Mouse (Mus musculus): ENCODE measurements around the gene Mns1. TPM values are rescaled to one million over a fixed set of nuclear protein-coding genes. Genes with fewer than 3 reads are reported as not detected.
"Not testable (repeated sequence)": the region's sequence is repeated elsewhere in the genome, so short reads cannot be mapped to it uniquely, and the experiment has no call there.

Mns1 gene
- polyA plus RNA-seq, 1 experiment from 2014 or later = 81.1 TPM

DNA sequence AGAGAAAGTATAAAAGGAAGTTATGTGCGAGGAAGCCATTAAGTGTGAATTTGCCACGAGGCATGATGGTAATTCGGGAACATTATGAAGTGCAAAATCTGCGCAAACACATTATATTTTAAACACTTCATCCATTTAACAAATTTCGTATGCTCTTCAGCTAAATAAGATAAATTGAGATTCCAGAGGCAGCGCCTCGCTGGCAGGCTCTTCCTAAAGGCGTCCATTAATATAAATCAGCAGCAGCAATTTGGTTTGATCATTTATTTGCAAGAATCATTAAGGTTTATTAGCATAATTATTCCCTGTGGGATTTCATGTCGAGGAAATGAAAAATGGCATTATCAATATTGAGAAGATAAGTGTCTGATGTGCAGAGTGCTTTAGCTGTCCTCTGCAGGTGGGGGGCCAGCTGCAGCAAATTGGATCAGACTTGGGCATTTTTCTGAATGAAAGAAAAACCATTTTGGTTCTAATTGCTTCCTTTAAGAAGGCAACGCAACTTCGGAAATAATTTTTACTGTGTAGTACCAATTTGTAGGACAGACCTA lies 12.4 kb upstream of the Mns1 start:
- DNase-seq (ENCODE audit: low spot score) = no peak

DNA sequence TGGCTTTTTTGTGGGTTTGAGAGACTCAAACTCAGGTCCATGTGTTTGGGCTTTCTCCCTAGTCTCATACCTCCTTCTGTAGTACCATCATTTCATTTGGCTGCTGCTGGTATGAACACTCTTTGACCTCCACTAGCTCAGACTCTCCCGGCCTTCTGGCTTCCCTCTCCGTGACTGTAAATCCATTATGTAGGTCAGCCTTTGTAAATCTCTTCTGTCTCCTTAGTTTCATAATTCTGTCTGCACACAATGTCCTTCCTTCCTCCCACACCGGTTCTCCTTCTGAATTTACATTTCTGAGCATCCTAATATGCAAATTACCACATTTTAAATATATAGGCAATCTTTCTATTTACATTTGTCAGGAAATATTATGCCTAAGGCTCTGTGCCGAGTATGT lies 9.9 kb upstream of the Mns1 start:
- no peak for DNase-seq (ENCODE audit: low spot score)

DNA sequence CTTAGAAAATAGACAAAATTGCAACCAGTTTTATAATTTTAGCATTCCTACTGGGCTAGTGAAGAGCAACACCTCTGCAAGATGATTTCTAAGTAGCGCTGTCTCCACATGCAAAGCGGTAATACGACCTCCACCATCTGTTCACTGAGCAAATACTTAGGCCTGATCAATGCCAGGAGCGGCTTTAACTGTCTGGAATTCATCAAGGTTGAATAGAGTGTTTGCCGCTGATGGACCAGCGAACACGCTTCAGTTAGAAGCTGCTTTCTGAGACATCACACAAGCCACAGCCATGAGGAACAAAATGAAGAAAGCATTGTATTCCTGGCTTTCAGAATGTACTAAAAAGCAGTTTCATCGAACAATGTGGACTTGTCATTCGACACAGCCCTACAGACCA lies 2.9 kb upstream of the Mns1 start:
- DNase-seq (ENCODE audit: low spot score) = no peak

DNA sequence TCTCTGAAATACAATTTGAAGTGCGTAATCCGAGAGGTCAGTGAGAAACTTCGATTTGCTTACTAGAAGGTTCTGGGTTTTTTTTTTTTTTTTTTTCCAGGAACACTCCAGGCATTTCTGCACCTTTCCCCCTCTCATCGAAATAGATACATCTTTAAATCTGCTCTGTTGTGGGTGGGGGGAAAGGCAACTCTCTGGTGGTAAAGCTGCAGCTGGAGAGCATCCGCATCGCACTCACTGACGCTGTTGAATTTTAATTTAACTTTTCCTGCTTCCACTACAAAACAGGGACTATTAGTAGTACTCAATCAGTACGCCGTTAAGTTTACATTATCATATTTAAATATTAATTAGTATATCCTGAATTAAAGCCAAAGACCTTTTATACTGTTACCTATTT lies 938 bp downstream of the Mns1 start:
- DNase-seq (ENCODE audit: low spot score) = no peak

DNA sequence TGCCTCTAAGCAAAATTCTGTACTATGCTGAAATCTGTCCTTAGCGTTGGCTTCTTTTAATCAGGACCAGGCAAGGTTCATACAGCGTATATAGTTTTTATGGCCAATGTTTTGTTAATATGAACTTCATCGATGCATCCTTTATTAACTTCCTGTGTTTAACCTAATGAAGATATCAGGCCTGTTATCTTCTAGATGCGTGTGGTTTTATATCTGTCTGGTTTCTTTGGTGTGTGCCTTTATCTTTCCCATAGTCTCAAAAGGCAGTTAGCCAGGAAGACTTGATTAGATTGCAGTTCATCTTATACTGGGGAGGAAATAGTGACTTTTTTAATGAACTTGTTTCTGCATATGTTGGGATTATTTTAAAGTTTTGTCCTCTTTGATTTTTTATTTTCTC lies 2.5 kb downstream of the Mns1 start:
- no peak for DNase-seq (ENCODE audit: low spot score)

DNA sequence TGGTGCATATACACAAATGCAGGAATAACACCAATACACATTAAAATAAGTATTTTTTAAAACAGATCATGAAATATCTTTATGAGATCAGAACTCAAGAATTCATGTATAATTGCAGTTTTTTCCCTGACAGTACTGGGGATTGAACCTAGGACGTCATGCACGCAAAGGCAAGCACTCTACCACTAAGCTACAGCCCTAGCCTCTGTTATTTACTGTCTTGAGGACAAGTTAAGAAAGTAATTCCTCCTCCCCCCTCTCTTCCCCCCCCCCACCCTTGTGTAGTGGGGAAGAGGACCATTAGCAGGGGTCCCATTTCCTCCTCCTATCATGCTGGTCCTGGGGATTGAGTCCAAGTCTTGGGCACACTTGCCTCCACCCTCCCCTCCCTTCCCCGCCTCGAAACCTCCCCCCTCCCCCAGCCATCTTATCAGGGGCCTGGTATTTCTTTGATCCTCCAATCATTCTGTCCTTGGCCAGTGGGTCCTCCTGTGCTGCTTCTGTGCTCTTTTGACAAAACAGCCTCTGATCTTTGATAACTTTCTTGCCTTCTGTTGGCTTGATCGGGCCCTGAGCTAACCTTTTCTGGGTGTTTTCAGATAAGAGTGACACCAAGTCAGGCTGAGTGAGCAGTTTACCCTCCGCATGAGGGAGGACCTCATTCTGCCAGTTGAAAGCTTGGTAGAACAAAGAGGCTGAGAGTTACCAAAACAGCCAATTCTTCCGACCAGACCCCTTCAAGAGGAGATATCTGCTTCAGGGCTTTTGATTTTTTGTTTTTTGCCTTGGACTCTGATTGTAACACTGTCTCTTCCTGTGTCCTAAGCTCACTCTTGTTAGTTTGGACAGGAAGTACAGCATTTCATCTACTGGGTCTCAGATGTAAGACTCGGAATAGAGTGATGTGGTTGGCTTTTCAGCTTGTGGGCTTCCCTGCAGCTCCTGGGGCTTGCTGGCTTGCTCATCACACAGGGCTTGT lies 3.4 kb downstream of the Mns1 start:
- DNase-seq (ENCODE audit: low spot score) = peak; percentile 60

DNA sequence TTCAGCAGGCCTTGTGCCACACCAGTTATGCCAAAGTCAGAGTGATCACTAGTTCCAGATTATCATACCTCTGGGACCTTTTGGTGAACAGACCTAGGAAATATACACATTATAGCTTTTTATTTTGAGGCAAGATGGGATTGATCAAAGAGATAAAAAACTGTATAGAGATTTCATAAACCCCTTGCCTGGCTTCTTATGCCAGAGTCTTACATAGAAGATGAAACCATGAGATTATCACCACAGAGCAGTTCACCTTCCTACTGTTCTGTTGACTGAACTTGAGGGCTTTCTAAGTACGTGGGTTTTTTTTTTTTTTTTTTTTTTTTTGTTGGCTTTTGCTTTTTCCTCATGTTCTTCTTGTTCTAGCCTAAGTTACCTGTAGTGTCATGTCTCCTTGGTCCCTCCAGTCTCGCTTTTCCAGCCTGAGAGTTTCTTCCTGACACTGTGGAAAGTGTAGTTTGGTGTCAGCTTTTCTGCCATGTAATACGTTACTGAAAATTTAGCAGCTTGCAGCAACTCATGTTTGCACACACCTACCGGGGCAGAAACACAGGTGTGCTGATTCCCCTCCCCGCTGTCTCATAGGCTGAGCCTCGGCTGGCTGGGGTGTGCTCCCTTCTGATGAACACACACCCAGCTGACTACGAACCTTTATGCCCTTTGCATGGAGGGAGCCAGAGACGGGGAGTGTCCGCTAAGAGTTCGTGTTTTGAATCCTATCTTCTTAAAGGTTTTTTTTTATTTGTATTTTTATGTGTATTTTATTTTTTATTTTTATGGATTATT lies 4.3 kb downstream of the Mns1 start:
- peak; percentile 30 for DNase-seq (ENCODE audit: low spot score)

DNA sequence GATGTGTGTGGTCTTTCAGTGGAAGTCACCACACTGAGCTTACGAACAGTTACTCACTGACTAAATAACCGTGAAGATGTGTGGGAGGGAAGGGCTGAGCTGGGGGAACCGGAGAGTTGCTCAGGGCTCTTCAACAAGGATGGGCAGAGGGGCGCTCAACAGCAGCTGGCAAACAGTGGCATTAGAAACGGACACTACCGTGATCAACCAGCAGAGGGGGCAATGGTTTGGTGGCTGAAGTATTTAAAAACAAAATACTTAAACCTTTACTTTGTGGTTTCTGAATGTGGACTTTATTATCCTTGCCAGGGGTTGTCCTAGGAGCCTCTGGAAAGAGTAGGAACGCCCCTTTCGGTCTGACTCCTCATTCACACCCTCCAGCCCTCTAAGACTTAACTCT lies 10.2 kb downstream of the Mns1 start:
- peak; percentile 73 for DNase-seq (ENCODE audit: low spot score)

DNA sequence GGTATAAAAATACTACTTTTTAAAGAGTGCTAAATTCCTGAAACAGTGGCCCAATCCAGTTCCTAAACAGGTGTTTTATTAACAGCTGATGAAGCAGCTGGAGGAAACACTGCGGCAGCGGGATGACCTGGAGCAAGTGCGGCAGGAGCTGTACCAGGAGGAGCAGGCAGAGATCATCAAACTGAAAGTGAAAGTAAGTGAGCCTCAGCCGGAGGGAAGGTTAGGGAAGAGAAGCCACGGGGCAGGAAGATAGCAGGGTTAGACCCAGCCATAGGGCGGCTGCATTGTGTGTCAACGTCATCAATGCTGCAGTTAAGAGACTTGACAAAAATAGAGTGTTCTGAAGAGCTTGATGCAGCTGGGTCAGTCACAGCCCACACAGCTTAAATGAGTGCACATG lies 11.6 kb downstream of the Mns1 start:
- DNase-seq (ENCODE audit: low spot score) = peak; percentile 83

DNA sequence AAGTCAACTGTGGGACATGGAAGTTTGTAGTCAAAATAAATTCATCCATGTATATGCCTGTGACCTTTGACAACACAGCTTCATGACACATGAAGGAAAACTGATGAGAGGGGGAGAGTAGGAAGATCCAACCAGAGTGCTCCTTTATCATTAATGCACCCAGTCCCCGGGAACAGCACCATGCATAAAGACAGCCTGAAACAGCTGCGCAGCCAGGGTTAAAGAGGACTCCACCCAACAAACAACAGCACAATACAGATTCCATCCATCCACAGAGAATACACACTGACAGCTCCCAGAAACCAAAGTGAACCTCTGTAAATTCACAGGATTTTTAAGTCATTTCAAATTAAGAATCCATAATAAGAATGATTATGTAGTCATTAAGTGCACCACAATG lies 12.0 kb downstream of the Mns1 start:
- no peak for DNase-seq (ENCODE audit: low spot score)

DNA sequence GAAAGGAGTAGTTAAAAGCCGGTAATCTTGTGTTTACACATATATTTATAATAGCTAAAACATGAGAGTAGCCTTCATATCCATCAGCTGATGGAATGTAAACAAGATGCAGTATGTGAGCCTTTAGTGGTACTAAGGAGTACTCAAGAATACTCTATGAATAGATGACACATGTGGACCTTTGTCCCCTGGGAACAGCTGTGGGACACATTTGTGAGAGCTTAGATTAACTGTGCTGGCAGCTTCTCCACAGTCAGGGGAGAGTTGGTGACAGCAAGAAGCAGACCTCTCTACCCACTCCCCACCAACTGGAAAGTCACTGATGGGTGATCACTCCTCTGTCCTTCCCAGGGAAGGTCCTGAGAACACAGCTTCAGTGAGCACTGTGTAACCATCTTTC lies 12.6 kb downstream of the Mns1 start:
- DNase-seq (ENCODE audit: low spot score) = no peak

DNA sequence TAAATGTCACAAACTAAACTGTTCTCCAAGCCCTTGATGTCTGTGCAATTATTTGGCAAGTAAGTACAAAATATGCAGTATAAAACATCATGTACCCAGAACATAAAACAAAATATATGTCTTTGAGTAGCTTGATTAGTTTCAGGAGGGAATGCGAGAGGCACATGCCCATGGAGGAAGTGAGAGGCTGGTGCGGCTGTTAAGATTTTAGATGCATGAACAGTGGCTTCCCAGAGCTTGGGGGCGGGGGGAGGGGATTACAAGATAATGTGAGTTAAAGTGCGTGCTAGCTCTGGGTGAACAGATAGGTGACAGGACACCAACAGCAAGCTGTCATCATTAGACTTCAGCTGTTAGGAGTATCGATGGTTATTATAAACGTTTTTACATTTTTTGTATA lies 13.3 kb downstream of the Mns1 start:
- no peak for DNase-seq (ENCODE audit: low spot score)

DNA sequence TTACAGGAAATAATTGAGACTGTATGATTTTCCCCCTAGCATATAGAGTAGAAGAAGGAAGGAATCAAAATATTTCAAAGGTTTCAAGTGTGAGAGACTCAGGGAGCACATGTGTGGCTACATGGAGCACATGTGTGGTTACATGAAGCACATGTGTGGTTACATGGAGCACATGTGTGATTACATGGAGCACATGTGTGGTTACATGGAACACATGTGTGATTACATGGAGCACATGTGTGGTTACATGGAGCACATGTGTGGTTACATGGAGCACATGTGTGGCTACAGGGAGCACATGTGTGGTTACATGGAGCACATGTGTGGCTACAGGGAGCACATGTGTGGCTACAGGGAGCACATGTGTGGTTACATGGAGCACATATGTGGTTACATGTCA lies 16.5 kb downstream of the Mns1 start:
- DNase-seq (ENCODE audit: low spot score) = not testable (repeated sequence)

DNA sequence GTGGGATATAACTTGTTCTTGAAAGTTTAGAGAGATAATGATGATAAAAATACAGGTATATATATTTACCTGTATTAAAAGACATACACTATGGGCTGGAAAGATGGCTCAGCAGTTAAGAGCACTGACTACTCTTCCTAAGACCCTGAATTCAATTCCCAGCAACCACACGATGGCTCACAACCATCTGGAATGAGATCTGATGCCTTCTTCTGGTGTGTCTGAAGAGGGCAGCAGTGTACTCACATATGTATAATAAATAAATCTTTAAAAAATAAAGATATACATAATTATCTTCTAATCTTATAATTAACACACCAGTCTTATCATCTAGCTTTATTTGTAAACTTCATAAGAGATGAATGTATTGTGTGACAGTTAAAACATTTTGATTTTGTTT lies 18.6 kb downstream of the Mns1 start:
- no peak for DNase-seq (ENCODE audit: low spot score)

DNA sequence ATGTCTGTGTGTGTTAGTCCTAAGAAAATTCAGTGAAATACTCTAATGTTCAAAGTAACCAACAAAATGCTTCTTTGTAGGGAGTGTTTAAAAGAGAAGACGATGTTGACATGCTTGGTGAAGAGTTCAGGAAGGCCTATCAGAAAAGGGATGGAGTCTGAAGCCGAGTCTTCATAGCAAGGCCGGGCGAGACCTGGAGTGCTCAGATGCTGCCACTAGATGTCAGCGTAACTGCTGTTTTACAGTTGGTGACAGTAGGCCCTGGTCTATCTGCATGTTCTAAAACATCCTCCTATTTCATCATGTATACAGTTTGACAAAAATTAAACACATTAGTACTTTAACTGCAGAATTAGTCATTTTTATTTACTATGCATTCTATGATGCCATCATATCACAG lies 20.4 kb downstream of the Mns1 start:
- peak; percentile 84 for DNase-seq (ENCODE audit: low spot score)

DNA sequence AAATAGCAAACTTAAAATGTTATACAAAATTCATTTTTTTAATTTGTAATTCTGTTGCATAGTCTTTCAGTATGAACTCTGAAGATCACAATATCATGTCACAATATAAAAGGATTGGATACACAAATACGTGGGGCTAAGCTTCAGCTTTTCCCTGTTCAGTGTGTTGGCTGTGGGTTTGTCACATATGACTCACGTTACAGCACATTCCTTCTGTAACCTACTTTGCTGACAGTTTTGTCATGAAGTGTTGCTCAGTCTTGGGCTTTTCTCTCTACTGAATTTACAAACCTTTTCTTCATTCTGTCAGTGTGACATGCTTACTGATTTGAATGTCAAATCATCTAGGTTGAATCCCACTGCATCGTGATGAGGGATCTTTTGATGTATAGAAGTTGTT lies 21.9 kb downstream of the Mns1 start:
- DNase-seq (ENCODE audit: low spot score) = no peak

DNA sequence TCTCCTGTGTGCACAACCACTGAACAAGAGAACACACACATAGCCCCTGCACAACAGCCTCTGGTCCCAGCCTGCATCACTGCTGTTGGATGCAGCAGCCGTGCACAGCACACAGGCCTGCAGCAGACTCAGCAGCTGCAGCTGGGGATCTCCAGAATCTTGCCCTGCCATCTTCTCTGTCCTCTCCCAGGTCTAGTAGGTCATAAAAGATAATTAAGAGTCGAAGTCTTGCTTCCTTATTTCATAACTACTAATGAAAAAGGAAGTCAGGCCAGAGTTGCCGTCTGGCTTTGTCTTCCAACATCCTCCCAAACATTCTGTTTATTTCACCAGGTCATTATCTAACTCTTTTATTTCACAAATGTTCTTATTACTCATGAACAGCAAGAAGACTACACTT lies 23.0 kb downstream of the Mns1 start:
- no peak for DNase-seq (ENCODE audit: low spot score)

DNA sequence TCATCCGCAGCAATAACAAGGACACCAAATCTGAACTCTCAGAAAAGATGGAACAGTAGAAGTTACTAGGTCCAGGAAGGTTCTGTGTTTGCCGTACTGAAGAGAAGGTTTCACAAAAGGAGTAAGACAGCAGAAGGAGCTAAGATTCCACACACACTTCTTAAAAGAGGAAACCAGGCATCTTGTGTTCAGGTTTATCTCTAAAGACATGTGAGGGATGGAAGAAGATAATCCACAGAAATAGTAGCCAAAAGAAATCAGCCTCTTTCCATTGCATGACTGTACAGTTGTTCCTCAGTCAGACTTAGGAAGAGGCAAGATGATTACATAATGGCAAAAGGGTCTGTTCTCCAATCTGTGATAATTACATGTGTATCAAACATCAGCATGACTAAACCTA lies 24.6 kb downstream of the Mns1 start:
- no peak for DNase-seq (ENCODE audit: low spot score)

DNA sequence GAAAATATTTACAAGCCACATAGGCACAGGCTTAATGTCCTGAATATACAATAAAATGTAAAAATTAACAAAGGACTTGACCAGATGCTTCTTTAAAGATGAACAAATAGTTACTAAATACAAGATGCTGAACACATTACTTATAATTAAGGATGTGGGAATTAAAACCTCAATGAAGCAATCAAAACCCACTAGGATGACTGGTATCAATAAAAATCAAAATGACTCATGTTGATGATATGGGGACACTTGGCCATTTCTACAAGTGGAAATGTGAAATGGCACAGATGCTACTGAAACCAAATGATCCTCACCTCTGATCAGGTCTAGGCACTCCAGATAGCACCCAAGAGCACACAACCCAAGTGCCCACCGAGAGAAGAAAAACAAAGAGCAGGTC lies 27.0 kb downstream of the Mns1 start:
- no peak for DNase-seq (ENCODE audit: low spot score)

DNA sequence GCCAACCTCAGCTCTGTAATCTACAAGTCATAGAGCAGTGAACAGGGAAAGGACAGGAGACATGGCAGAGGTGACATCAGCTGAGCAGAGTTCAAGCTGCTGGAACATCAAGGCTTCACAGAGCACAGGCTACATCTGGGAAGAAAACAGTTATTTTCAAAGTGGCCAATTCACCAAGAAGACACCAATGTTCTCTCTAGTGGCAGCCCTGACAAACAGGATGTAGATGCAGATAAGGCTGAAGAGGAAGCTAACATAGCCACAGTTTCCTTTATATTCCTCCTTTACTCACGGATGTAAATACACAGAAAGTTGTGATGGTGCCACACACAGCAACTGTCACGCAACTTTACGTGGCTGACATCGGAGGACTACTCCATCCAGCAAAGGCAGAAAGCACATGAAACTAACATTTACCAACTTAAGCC lies 28.0 kb downstream of the Mns1 start:
- peak; percentile 87 for DNase-seq (ENCODE audit: low spot score)

DNA sequence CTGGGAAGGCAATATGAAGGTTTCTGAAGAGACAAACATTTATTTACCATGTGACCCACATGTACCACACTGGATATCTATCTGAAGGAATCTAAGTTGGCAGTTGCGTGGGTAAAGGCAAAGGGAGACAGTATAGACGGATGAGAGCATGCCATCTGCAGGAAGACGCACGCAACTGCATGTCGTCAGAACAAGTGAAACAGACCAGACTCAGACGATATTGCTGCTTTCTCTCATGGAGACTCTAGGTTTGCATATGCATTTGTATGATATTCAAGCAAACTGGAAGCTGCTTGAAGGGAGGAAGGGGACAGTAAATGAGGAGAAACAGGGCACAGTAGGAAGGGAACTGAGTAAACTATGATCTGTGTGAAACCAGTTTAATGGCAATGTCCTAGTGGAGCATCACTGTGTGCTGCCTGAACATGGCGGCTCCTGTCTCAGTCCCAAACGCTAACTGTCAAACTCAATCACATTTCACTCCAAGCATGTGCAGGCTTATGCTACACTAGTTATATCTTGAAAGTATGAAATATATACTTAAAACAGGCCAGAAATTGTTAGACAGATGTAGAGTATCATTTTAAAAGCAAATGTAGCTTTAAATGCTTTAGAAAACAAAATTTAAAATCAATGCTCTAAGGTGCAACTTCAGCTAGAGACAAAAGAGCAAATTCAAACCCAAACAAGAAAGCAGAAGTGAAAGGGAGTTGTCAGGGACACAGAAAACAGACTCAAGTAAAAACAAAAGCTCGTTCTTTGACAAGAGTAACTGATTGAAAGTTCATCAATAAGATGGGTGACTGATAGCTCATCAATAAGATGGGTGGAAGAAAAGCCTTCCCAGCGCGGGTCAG lies 30.0 kb downstream of the Mns1 start:
- peak; percentile 79 for DNase-seq (ENCODE audit: low spot score)
